Mouse (Mus musculus): ENCODE measurements at regions not wholly inside any gene's neighbourhood (a gene's known extent, or its start where the extent isn't known, plus 50 kb on each side); places are given as distances from the start of the nearest gene placed in this dataset.

GRCm38 (mm10) chr13:59227523-59228058, 357.4 kb downstream of the Agtpbp1 start:
- Histone ChIP-seq H3K27ac (replicated peaks; ENCODE audit: low read depth, low read length) (no peak overlapping the region), H3K4me3 (ENCODE audit: insufficient read depth, low read depth, low read length) (no peak overlapping the region), H3K4me1 (ENCODE audit: control insufficient read depth, insufficient read depth, insufficient read length, low read length) (no peaks in the 10 kb centered on the region; the same call in none of the 2 replicates)

DNA sequence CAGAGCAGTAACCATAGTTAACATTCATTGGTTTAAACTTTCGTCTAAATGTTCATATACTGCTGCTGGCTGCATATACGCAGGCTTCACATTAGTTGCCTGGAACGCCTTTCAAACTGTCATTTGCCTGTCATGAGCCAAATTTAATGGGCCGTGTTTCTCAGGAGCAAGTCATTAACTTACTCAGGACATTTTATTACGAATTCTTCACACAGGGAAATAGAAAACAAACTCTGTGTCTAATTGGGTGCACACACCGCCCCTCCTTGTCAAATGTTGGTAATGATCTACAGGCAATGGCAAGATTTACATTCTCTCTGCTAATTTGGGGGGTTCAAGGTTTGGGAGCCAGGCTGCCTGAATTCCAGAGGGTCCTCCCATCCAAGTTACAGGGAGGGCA, 364.4 kb downstream of the Agtpbp1 start:
- Histone ChIP-seq H3K4me3 (ENCODE audit: insufficient read depth, low read depth, low read length) (no peak overlapping the region), H3K4me1 (ENCODE audit: control insufficient read depth, insufficient read depth, insufficient read length, low read length) (no peaks in the 10 kb centered on the region), H3K27ac (replicated peaks; ENCODE audit: low read depth, low read length) (no peak overlapping the region)

GRCm38 (mm10) chr13:59220156-59220555, 364.9 kb downstream of the Agtpbp1 start:
- Histone ChIP-seq H3K4me1 (ENCODE audit: control insufficient read depth, insufficient read depth, insufficient read length, low read length) (no peaks in the 10 kb centered on the region), H3K4me3 (ENCODE audit: insufficient read depth, low read depth, low read length) (no peak overlapping the region), H3K27ac (replicated peaks; ENCODE audit: low read depth, low read length) (no peak overlapping the region)

DNA sequence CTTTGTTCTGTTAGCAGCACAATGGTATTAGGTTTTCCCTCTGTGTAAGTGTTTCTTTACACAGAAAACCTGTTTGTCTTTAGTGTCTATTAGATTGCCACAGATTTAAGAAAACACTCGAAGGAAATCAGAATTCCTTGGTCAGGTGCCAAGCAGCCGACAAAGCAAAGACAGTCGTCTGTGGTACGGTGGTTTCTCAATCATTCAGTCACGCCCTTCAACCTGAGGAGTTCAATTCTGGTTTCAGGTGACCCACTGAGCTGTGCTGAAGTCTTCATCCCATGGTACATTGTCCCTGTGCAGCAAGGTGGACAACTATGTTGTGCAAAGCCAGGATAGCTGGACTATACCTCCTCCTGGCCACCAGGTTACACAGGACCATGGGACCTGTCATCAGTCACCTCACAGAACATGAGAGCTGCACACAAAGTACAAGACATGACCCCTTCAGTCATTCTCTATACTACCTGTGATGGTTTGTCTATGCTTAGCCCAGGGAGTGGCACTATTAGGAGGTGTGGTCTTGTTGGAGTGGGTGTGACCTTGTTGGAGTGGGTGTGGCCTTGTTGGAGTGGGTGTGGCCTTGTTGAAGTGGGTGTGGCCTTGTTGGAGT, 368.2 kb downstream of the Agtpbp1 start:
- Histone ChIP-seq H3K27ac (replicated peaks; ENCODE audit: low read depth, low read length) (no peak overlapping the region), H3K4me3 (ENCODE audit: insufficient read depth, low read depth, low read length) (no peak overlapping the region), H3K4me1 (ENCODE audit: control insufficient read depth, insufficient read depth, insufficient read length, low read length) (no peaks in the 10 kb centered on the region)

GRCm38 (mm10) chr13:59212296-59212701, 372.7 kb downstream of the Agtpbp1 start:
- Histone ChIP-seq H3K4me1 (ENCODE audit: control insufficient read depth, insufficient read depth, insufficient read length, low read length) (no peaks in the 10 kb centered on the region), H3K4me3 (ENCODE audit: insufficient read depth, low read depth, low read length) (no peak overlapping the region)

DNA sequence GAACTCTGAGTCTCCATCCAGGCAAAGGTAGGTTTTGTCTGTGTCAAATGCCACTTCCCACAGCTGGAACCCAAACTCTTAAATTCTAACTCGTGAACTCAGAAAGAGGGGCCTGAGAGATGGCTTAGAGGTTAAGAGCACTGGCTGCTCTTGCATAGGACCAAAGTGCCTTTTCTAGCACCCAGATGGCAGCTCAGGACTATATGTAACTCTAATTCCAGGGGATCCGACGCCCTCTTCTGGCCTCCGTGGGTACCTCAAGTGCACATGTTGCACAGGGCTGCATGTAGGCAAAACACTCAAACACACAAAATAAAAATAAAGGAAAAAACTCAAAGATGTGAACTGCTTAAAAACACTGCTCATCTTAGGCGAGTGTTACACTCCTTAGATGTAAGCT, 374.2 kb downstream of the Agtpbp1 start:
- Histone ChIP-seq H3K27ac (replicated peaks; ENCODE audit: low read depth, low read length) (no peak overlapping the region), H3K4me1 (ENCODE audit: control insufficient read depth, insufficient read depth, insufficient read length, low read length) (no peaks in the 10 kb centered on the region), H3K4me3 (ENCODE audit: insufficient read depth, low read depth, low read length) (no peak overlapping the region)

More at GRCm38 (mm10) chr13:59212296-59212701, 372.7 kb downstream of the Agtpbp1 start:
- H3K27ac ChIP-seq (replicated peaks; ENCODE audit: low read depth, low read length) = no peak overlapping the region

- no peak overlapping the region for H3K27ac ChIP-seq (replicated peaks; ENCODE audit: low read depth, low read length)
- H3K4me1 ChIP-seq (ENCODE audit: control insufficient read depth, insufficient read depth, insufficient read length, low read length) = no peaks in the 10 kb centered on the region
- H3K4me3 ChIP-seq (ENCODE audit: insufficient read depth, low read depth, low read length) = no peak overlapping the region
Observed at GRCm38 (mm10) chr13:59206186-59206585, 378.8 kb downstream of the Agtpbp1 start.

DNA sequence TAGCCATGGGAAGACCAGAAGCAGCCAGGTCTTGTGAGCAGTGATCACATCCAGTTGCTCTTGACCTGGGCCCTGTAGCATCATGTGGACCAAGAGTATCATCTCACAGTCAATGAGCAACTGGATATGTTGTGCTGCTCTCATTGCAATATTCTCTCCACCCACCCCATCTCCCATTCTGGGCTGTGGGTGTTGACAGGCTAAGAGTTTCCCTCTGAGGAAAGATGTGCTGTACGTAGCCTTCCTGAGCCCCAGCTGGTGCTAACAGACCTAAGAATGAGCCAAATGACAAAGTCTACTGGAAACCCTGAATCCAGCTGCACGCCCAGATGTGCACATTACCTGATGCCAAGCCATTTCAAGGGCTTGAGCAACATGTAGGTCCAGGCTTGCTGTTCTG, 380.5 kb downstream of the Agtpbp1 start:
- Histone ChIP-seq H3K27ac (replicated peaks; ENCODE audit: low read depth, low read length) (no peak overlapping the region), H3K4me3 (ENCODE audit: insufficient read depth, low read depth, low read length) (no peak overlapping the region), H3K4me1 (ENCODE audit: control insufficient read depth, insufficient read depth, insufficient read length, low read length) (no peaks in the 10 kb centered on the region)

- H3K4me1 ChIP-seq (ENCODE audit: control insufficient read depth, insufficient read depth, insufficient read length, low read length) = no peaks in the 10 kb centered on the region
- H3K27ac ChIP-seq (replicated peaks; ENCODE audit: low read depth, low read length) = no peak overlapping the region
- no peak overlapping the region for H3K4me3 ChIP-seq (ENCODE audit: insufficient read depth, low read depth, low read length)
Observed at GRCm38 (mm10) chr13:59196311-59196710, 388.7 kb downstream of the Agtpbp1 start.

GRCm38 (mm10) chr13:59188431-59188830, 382.1 kb downstream of the Ntrk2 start:
- no peak overlapping the region for H3K4me3 ChIP-seq (ENCODE audit: insufficient read depth, low read depth, low read length)
- no peaks in the 10 kb centered on the region for H3K4me1 ChIP-seq (ENCODE audit: control insufficient read depth, insufficient read depth, insufficient read length, low read length)
- no peak overlapping the region for H3K27ac ChIP-seq (replicated peaks; ENCODE audit: low read depth, low read length)
